Mouse (Mus musculus) MEL (cell line): Measurements from ENCODE around the gene Ccser1.

Experiments used
- CTCF ChIP-seq, 3 experiments: IDR thresholded peaks in 2 of 3; conservative IDR thresholded peaks in 1 of 3; 2 replicates each; pipeline ENCODE4 v1.5.1; 2011 to 2012; ENCODE audit warnings: low read length in 3 of 3, low read depth in 2 of 3, mild to moderate bottlenecking in 2 of 3, improper control_type of control experiment in 1 of 3, inconsistent platforms in 1 of 3, mixed read lengths in 1 of 3, moderate library complexity in 1 of 3; ENCODE audit not compliant: control insufficient read depth in 1 of 3, insufficient read depth in 1 of 3, poor library complexity in 1 of 3, severe bottlenecking in 1 of 3
- EP300 ChIP-seq, 2 experiments: IDR thresholded peaks; 2 replicates each; pipeline ENCODE4 v1.6.1; 2011; ENCODE audit warnings: improper control_type of control experiment in 2 of 2, low read length in 2 of 2, low read depth in 1 of 2, mild to moderate bottlenecking in 1 of 2
- GATA1 ChIP-seq: IDR thresholded peaks from 2 replicates; pipeline ENCODE4 v1.6.1; 2011; ENCODE audit warnings: low read depth, low read length, improper control_type of control experiment
- JUND ChIP-seq: IDR thresholded peaks from 2 replicates; pipeline ENCODE4 v1.6.1; 2011; ENCODE audit warnings: low read depth, mild to moderate bottlenecking, improper control_type of control experiment, low read length
- MEF2A ChIP-seq: IDR thresholded peaks from 2 replicates; pipeline ENCODE4 v1.6.1; 2014; ENCODE audit warnings: low read depth, mild to moderate bottlenecking, inconsistent platforms, low read length, improper control_type of control experiment; ENCODE audit not compliant: poor library complexity, insufficient replicate concordance, severe bottlenecking; ENCODE audit errors: extremely low read depth
- MXI1 ChIP-seq: IDR thresholded peaks from 2 replicates; pipeline ENCODE4 v1.6.1; 2011; ENCODE audit warnings: mild to moderate bottlenecking, low read depth, low read length, improper control_type of control experiment
- MYC ChIP-seq: IDR thresholded peaks from 2 replicates; pipeline ENCODE4 v1.6.1; 2011; ENCODE audit warnings: low read depth, mild to moderate bottlenecking, low read length, improper control_type of control experiment, moderate library complexity
- POLR2A ChIP-seq, 2 experiments: IDR thresholded peaks; 2 replicates each; pipeline ENCODE4 v1.6.1; 2011 to 2012; ENCODE audit warnings: low read length in 2 of 2, mild to moderate bottlenecking in 2 of 2, control low read depth in 1 of 2, improper control_type of control experiment in 1 of 2, low read depth in 1 of 2, moderate library complexity in 1 of 2; ENCODE audit not compliant: control insufficient read depth in 1 of 2, insufficient read depth in 1 of 2, poor library complexity in 1 of 2
- RAD21 ChIP-seq: IDR thresholded peaks from 2 replicates; pipeline ENCODE4 v1.6.1; 2011; ENCODE audit warnings: mild to moderate bottlenecking, low read depth, low read length, improper control_type of control experiment
- RCOR1 ChIP-seq: IDR thresholded peaks from 2 replicates; pipeline ENCODE4 v1.6.1; 2012; ENCODE audit warnings: low read depth, mild to moderate bottlenecking, inconsistent platforms, low read length, improper control_type of control experiment
- TBP ChIP-seq: IDR thresholded peaks from 2 replicates; pipeline ENCODE4 v1.8.0; 2011; ENCODE audit warnings: low read depth, low read length, improper control_type of control experiment
- TCF12 ChIP-seq: IDR thresholded peaks from 2 replicates; pipeline ENCODE4 v1.6.1; 2014; ENCODE audit warnings: low read depth, mild to moderate bottlenecking, inconsistent platforms, low read length, improper control_type of control experiment, moderate library complexity
- USF1 ChIP-seq: IDR thresholded peaks from 2 replicates; pipeline ENCODE4 v1.6.1; 2014; ENCODE audit warnings: low read depth, mild to moderate bottlenecking, inconsistent platforms, low read length, improper control_type of control experiment, moderate library complexity
- ZNF384 ChIP-seq: IDR thresholded peaks from 2 replicates; pipeline ENCODE4 v1.6.1; 2012; ENCODE audit warnings: low read depth, mild to moderate bottlenecking, inconsistent platforms, low read length, improper control_type of control experiment

GRCm38 (mm10) chr6:61432167-61432566 is 252.0 kb downstream of the Ccser1 start:
- TF ChIP-seq CTCF (IDR thresholded peaks at IDR 0.05 in 2 of 3, conservative IDR thresholded peaks at IDR 0.05 in 1 of 3; ENCODE audit: control insufficient read depth in 1 of 3, insufficient read depth in 1 of 3, low read depth in 2 of 3, low read length in 3 of 3, poor library complexity in 1 of 3, severe bottlenecking in 1 of 3) (no peak), MEF2A (no peak), POLR2A (IDR thresholded peaks at IDR 0.05; ENCODE audit: control insufficient read depth in 1 of 2, insufficient read depth in 1 of 2, low read depth in 1 of 2, low read length in 2 of 2, poor library complexity in 1 of 2) (no peak), GATA1 (no peak), USF1 (no peak), TBP (no peak), MXI1 (no peak), EP300 (IDR thresholded peaks at IDR 0.05; ENCODE audit: low read depth in 1 of 2, low read length in 2 of 2) (no peak), RCOR1 (no peak), RAD21 (no peak), ZNF384 (no peak), TCF12 (no peak), MYC (no peak), JUND (no peak)
